Mouse (Mus musculus): Measurements from ENCODE around the gene Cdk12.

GRCm38 (mm10) chr11:98319944-98320343 is 117.1 kb downstream of the Cdk12 start:
- TF ChIP-seq E2F4 (IDR thresholded peaks at IDR 0.05; ENCODE audit: insufficient replicate concordance, low read depth, low read length) (no peak), CTCF (conservative IDR thresholded peaks at IDR 0.05 in 1 of 2, IDR thresholded peaks at IDR 0.05 in 1 of 2; ENCODE audit: low read depth in 2 of 2, low read length in 2 of 2) (no peak), MAFK (IDR thresholded peaks at IDR 0.05; ENCODE audit: insufficient replicate concordance, low read length) (no peak), JUND (conservative IDR thresholded peaks at IDR 0.05; ENCODE audit: low read depth, low read length) (no peak), BHLHE40 (IDR thresholded peaks at IDR 0.05; ENCODE audit: low read depth, low read length) (no peak), ZC3H11A (IDR thresholded peaks at IDR 0.05; ENCODE audit: low read depth, low read length) (no peak), POLR2A (IDR thresholded peaks at IDR 0.05; ENCODE audit: low read depth, low read length) (no peak), TBP (conservative IDR thresholded peaks at IDR 0.05; ENCODE audit: low read depth, low read length) (no peak)
